ENCODE assay signal across 11 mouse cellular contexts in genomic region chr1:191989060-191989459, GRCm38 (mm10). TPM values are rescaled to one million over a fixed set of nuclear protein-coding genes. Genes with fewer than 3 reads are reported as not detected.
A peak's percentile ranks its signal among the peaks of the same experiment; 100 is the strongest.
DNase-seq lines count a peak whose midpoint lies in the region; ATAC-seq and TF ChIP-seq lines count a peak whose summit lies in the region.
"Had no signal": no experiment of that assay in that cellular context is flagged by ENCODE, and none has a peak within 500 bp of the region (broad histone marks: within the 10 kb centered on the region; RNA-seq: fewer than 3 reads in every experiment).

No protein-coding gene starts in this region.

- H3K27me3 ChIP-seq in heart, embryonic 16.5 days (ENCODE audit: control insufficient read depth, insufficient read depth, low read length), result no peaks in the 10 kb centered on the region
- no peaks in the 10 kb centered on the region for H3K27me3 ChIP-seq in MEL (ENCODE audit: control insufficient read depth in 1 of 2, insufficient read depth in 2 of 2, low read length in 2 of 2)
- H3K27me3 ChIP-seq in hindbrain, embryonic 14.5 days (ENCODE audit: control insufficient read depth, insufficient read depth, low read length), result no peaks in the 10 kb centered on the region

- H3K27ac ChIP-seq in heart, embryonic 16.5 days (ENCODE audit: low read length), result peak overlapping the region; percentile 82
- H3K27ac ChIP-seq in MEL (ENCODE audit: control insufficient read depth, low read depth, low read length), result 0 out of 2 replicates have a peak overlapping the region, but pooled peaks have one; percentile 2
- H3K27ac ChIP-seq in hindbrain, embryonic 14.5 days, result no peak overlapping the region
- no peak overlapping the region for H3K27ac ChIP-seq in macrophage

- H3K4me2 ChIP-seq in heart, embryonic 16.5 days (ENCODE audit: low read depth, low read length), result peak overlapping the region; percentile 80
- peak overlapping the region; percentile 66 for H3K4me2 ChIP-seq in hindbrain, embryonic 14.5 days (replicated peaks)

- TF ChIP-seq CTCF in MEL (IDR thresholded peaks at IDR 0.05 in 2 of 3, conservative IDR thresholded peaks at IDR 0.05 in 1 of 3; ENCODE audit: control insufficient read depth in 1 of 3, insufficient read depth in 1 of 3, low read depth in 2 of 3, low read length in 3 of 3, poor library complexity in 1 of 3, severe bottlenecking in 1 of 3), result no peak

- no peak overlapping the region for H3K4me3 ChIP-seq in heart, embryonic 16.5 days (ENCODE audit: low read length)
- peak overlapping the region; percentile 74 to 79 for H3K4me3 ChIP-seq in MEL (ENCODE audit: control insufficient read depth in 1 of 2, insufficient read depth in 1 of 2, low read depth in 2 of 2, low read length in 2 of 2)
- H3K4me3 ChIP-seq in hindbrain, embryonic 14.5 days (replicated peaks; ENCODE audit: low read length), result peak overlapping the region; percentile 53; the same call in 1 of the 2 replicates
- H3K4me3 ChIP-seq in macrophage (ENCODE audit: inconsistent target), result peak overlapping the region; percentile 77; the same call in 1 of the 2 replicates

- no peak overlapping the region for H3K9ac ChIP-seq in heart, embryonic 16.5 days (ENCODE audit: low read length)
- H3K9ac ChIP-seq in MEL (ENCODE audit: control insufficient read depth, low read depth, low read length, poor library complexity, severe bottlenecking), result 0 out of 2 replicates have a peak overlapping the region, but pooled peaks have one; percentile 13
- peak overlapping the region; percentile 80; the same call in 1 of the 2 replicates for H3K9ac ChIP-seq in hindbrain, embryonic 14.5 days

- WGBS in heart, embryonic 16.5 days, result 49% methylated on average over 5 of the region's 5 CpGs
- WGBS in hindbrain, embryonic 14.5 days, result 97% methylated on average over 5 of the region's 5 CpGs
- WGBS in macrophage (ENCODE audit: missing documents), result 94% methylated on average over 5 of the region's 5 CpGs

- peaks cover 11% of the 10 kb centered on the region for H3K4me1 ChIP-seq in heart, embryonic 16.5 days (ENCODE audit: control insufficient read depth, insufficient read depth, low read length)
- H3K4me1 ChIP-seq in MEL (ENCODE audit: control insufficient read depth in 1 of 2, insufficient read depth in 2 of 2, low read length in 2 of 2), result peaks cover 0 to 6% of the 10 kb centered on the region in 2 experiments; a peak in 2 of 4 replicates
- 0 out of 2 replicates have a peak, but pooled peaks cover 3% of the 10 kb centered on the region for H3K4me1 ChIP-seq in hindbrain, embryonic 14.5 days (replicated peaks; ENCODE audit: control insufficient read depth, insufficient read depth, low read length)

- TF ChIP-seq POLR2A in MEL (IDR thresholded peaks at IDR 0.05; ENCODE audit: control insufficient read depth in 1 of 2, insufficient read depth in 1 of 2, low read depth in 1 of 2, low read length in 2 of 2, poor library complexity in 1 of 2), result no peak

- intact Hi-C loops in heart, postnatal 14 days (cut with DNase I), result no loop called here
- intact Hi-C loops in left cerebral cortex, postnatal 25 days (cut with DNase I), result no loop called here

- no peaks in the 10 kb centered on the region; the same call in 1 of the 2 replicates for H3K79me2 ChIP-seq in MEL (ENCODE audit: control insufficient read depth, insufficient read depth, low read length, poor library complexity)
- no peaks in the 10 kb centered on the region for H3K79me2 ChIP-seq in macrophage (ENCODE audit: inconsistent target)

- no peaks in the 10 kb centered on the region for H3K36me3 ChIP-seq in heart, embryonic 16.5 days (ENCODE audit: control insufficient read depth, insufficient read depth)
- H3K36me3 ChIP-seq in MEL (ENCODE audit: control insufficient read depth in 1 of 2, insufficient read depth in 2 of 2, low read length in 2 of 2) (peaks cover 0 to 8% of the 10 kb centered on the region in 2 experiments; a peak in 2 of 4 replicates), macrophage (ENCODE audit: inconsistent target) (no peaks in the 10 kb centered on the region)
- H3K36me3 ChIP-seq in hindbrain, embryonic 14.5 days (replicated peaks; ENCODE audit: control insufficient read depth, insufficient read depth), result no peaks in the 10 kb centered on the region

- H3K9me3 ChIP-seq in heart, embryonic 16.5 days (replicated peaks; ENCODE audit: control insufficient read depth, low read length), result no peaks in the 10 kb centered on the region
- H3K9me3 ChIP-seq in MEL (replicated peaks; ENCODE audit: insufficient read depth, low read length), result no peaks in the 10 kb centered on the region
- H3K9me3 ChIP-seq in hindbrain, embryonic 14.5 days (ENCODE audit: control insufficient read depth, low read length), result no peaks in the 10 kb centered on the region

- peak; percentile 37 to 70; a peak in 3 of 4 replicates for TF ChIP-seq EP300 in MEL (IDR thresholded peaks at IDR 0.05; ENCODE audit: low read depth in 1 of 2, low read length in 2 of 2)

- ATAC-seq in heart, embryonic 16.5 days (replicated peaks; ENCODE audit: extremely low read depth, insufficient read depth, low FRiP score), result peak; percentile 29
- no peak for ATAC-seq in hindbrain, embryonic 14.5 days (ENCODE audit: low FRiP score)

- no peak for TF ChIP-seq RAD21 in MEL (IDR thresholded peaks at IDR 0.05; ENCODE audit: low read depth, low read length)

- DNase-seq in heart, postnatal 14 days, result no peak
- DNase-seq in MEL (ENCODE audit: low read depth, low spot score), result peak; percentile 56
- DNase-seq in hindbrain, embryonic 14.5 days (ENCODE audit: low spot score), result no peak
- no peak for DNase-seq in embryo, embryonic 11 days
- DNase-seq in spleen, postnatal 10 days (ENCODE audit: low spot score in 2 of 2), result no peak
- no peak for DNase-seq in left cerebral cortex, postnatal 25 days (ENCODE audit: low spot score in 2 of 2)
- DNase-seq: cerebellum, postnatal 36 days; thymus, postnatal 36 days had no signal

TF ChIP-seq in MEL, 35 proteins besides CTCF, POLR2A, EP300 and RAD21:
- no peak; the same call in 1 of the 2 replicates for TF ChIP-seq SIN3A (IDR thresholded peaks at IDR 0.05; ENCODE audit: low read length)
- TF ChIP-seq ETS1 (IDR thresholded peaks at IDR 0.05; ENCODE audit: low read depth, low read length), result peak; percentile 59; the same call in 1 of the 2 replicates
- TF ChIP-seq UBTF (IDR thresholded peaks at IDR 0.05; ENCODE audit: borderline replicate concordance, insufficient read depth, low read depth, low read length), result no peak
- TF ChIP-seq ZMIZ1 (IDR thresholded peaks at IDR 0.05; ENCODE audit: low read depth, low read length), result no peak
- TF ChIP-seq ZC3H11A (IDR thresholded peaks at IDR 0.05; ENCODE audit: low read depth, low read length), result no peak
- TF ChIP-seq ZNF384 (IDR thresholded peaks at IDR 0.05; ENCODE audit: low read depth, low read length), result 0 out of 2 replicates have a peak, but pooled peaks have one; percentile 5
- TF ChIP-seq RCOR1 (IDR thresholded peaks at IDR 0.05; ENCODE audit: low read depth, low read length), result 0 out of 2 replicates have a peak, but pooled peaks have one; percentile 30
- no peak for TF ChIP-seq USF1 (IDR thresholded peaks at IDR 0.05; ENCODE audit: low read depth, low read length)
- TF ChIP-seq E2F4 (IDR thresholded peaks at IDR 0.05; ENCODE audit: borderline replicate concordance, low read depth, low read length), result no peak
- peak; percentile 76 for TF ChIP-seq GATA1 (IDR thresholded peaks at IDR 0.05; ENCODE audit: low read depth, low read length)
- TF ChIP-seq MAFK (IDR thresholded peaks at IDR 0.05; ENCODE audit: borderline replicate concordance, low read depth, low read length), result no peak

RNA-seq across cellular contexts. Expression of gene Rd3, which starts 11.9 kb away (rescaled TPM):
- 5.2 and 5.9 TPM in 2 replicates for polyA plus RNA-seq in heart, embryonic 16.5 days (2015; fragmentation: Nextera tagmentation; extraction: Ambion mirVana)
- under 1 TPM; 0.45 to 0.51 TPM for total RNA-seq in heart, postnatal 14 days (2021)
- not detected in 2 replicates for total RNA-seq in MEL (2012; rRNA removed)
- not detected for polyA plus RNA-seq in MEL (2012; ENCODE audit: insufficient read depth in 1 of 2, insufficient read length in 2 of 2, low read depth in 1 of 2, low replicate concordance in 2 of 2, missing spikeins in 1 of 2)
- 2.6 and 5.3 TPM in 2 replicates for polyA plus RNA-seq in hindbrain, embryonic 14.5 days (2014; fragmentation: Nextera tagmentation; extraction: Ambion mirVana)
- 1 to 10 TPM in 8 of 26 experiments, under 1 TPM in 9, not detected in 9; 0.44 to 2.5 (median 0.80) TPM for total RNA-seq in macrophage (2018; cell fraction: chromatin; rRNA removed)
- total RNA-seq in macrophage (2018; cell fraction: cytosol; rRNA removed), result 1 to 10 TPM in 13 of 26 experiments, under 1 TPM in 13; 0.23 to 1.8 (median 0.79) TPM
- total RNA-seq in macrophage (2018; cell fraction: nucleus; rRNA removed), result 1 to 10 TPM in 7 of 26 experiments, under 1 TPM in 11, not detected in 8; 0.21 to 1.7 (median 0.83) TPM
- 0.23 to 0.42 TPM (median 0.27 TPM) in 3 replicates for polyA plus RNA-seq in macrophage (2018)
- total RNA-seq in left cerebral cortex, postnatal 25 days (2021), result under 1 TPM; 0.18 to 0.32 TPM
- polyA plus RNA-seq: C2C12 had no signal

Comparison
In these comparisons a context has a peak if more than half of its experiments do, and no peak if none do; other contexts are left out.
1. H3K27ac ChIP-seq: peak in heart, embryonic 16.5 days (single experiment) and MEL (single experiment); none in hindbrain, embryonic 14.5 days (single experiment) and macrophage (single experiment).